Mouse (Mus musculus) midbrain, embryonic 12.5 days (tissue): ENCODE data around the gene Asb2. TPM values are rescaled to one million over a fixed set of nuclear protein-coding genes. Genes with fewer than 3 reads are reported as not detected.

Experiments
- ATAC-seq: fragments of 200-750 bp; cut with Nextera tagmentation; 2 replicates; pipeline ENCODE4 v1.8.0; 2017; ENCODE audit warnings: low read depth, moderate TSS enrichment, moderate library complexity; ENCODE audit not compliant: low FRiP score
- H3K27ac ChIP-seq: fragments of 300-500 bp; sonication (generic); replicated peaks from 2 replicates; pipeline ENCODE4 v1.5.1; 2016; ENCODE audit warnings: mild to moderate bottlenecking
- H3K27me3 ChIP-seq: fragments of 300-500 bp; sonication (generic); 2 replicates; pipeline ENCODE4 v1.6.1; 2016; ENCODE audit warnings: mild to moderate bottlenecking
- H3K36me3 ChIP-seq: fragments of 300-500 bp; sonication (generic); 2 replicates; pipeline ENCODE4 v1.6.1; 2016
- H3K4me1 ChIP-seq: fragments of 300-500 bp; sonication (generic); 2 replicates; pipeline ENCODE4 v1.6.1; 2016
- H3K4me2 ChIP-seq: fragments of 300-500 bp; sonication (generic); replicated peaks from 2 replicates; pipeline ENCODE4 v1.6.1; 2016; ENCODE audit warnings: mild to moderate bottlenecking, moderate library complexity
- H3K4me3 ChIP-seq: fragments of 300-500 bp; sonication (generic); 2 replicates; pipeline ENCODE4 v1.5.1; 2016; ENCODE audit warnings: mild to moderate bottlenecking
- H3K9ac ChIP-seq: fragments of 300-500 bp; sonication (generic); replicated peaks from 2 replicates; pipeline ENCODE4 v1.6.1; 2016; ENCODE audit warnings: mild to moderate bottlenecking, moderate library complexity
- H3K9me3 ChIP-seq: fragments of 300-500 bp; sonication (generic); 2 replicates; pipeline ENCODE4 v1.6.1; 2016; ENCODE audit warnings: mild to moderate bottlenecking
- WGBS: fragments of 180-500 bp; shearing (Covaris S2); methylation state at CpG from one replicate; pipeline ENCODE4 v1.1.7; 2016; 5-methylcytosine and 5-hydroxymethylcytosine counted together
- polyA plus RNA-seq: library from polyadenylated mRNA; unstranded; fragments of >200 nt; fragmentation: Nextera tagmentation; extraction: Ambion mirVana; gene quantifications from 2 replicates; pipeline ENCODE4 v1.2.1, GENCODE M21; 2016

Gene Asb2
- polyA plus RNA-seq, 1 experiment from 2014 or later = 1.2 TPM

GRCm38 (mm10) chr12:103333426-103333825 lies 22.4 kb downstream of the Asb2 start:
- Histone ChIP-seq H3K36me3 (no peaks in the 10 kb centered on the region), H3K27ac (no peak overlapping the region), H3K4me2 (no peak overlapping the region), H3K4me1 (peaks cover 5% of the 10 kb centered on the region; the same call in 1 of the 2 replicates), H3K27me3 (peaks cover 18% of the 10 kb centered on the region; the same call in 1 of the 2 replicates), H3K4me3 (no peak overlapping the region), H3K9ac (no peak overlapping the region), H3K9me3 (no peaks in the 10 kb centered on the region)
- WGBS = 96% methylated on average over 15 of the region's 15 CpGs
- ATAC-seq = no peak

- Histone ChIP-seq H3K4me3 (no peak overlapping the region), H3K9me3 (no peaks in the 10 kb centered on the region), H3K4me1 (peaks cover 5% of the 10 kb centered on the region; the same call in 1 of the 2 replicates), H3K9ac (no peak overlapping the region), H3K27ac (no peak overlapping the region), H3K36me3 (no peaks in the 10 kb centered on the region), H3K4me2 (no peak overlapping the region), H3K27me3 (peaks cover 23% of the 10 kb centered on the region; the same call in 1 of the 2 replicates)
- WGBS = 82% methylated on average over 2 of the region's 2 CpGs
- ATAC-seq = no peak
Observed at GRCm38 (mm10) chr12:103332879-103333278, 22.9 kb downstream of the Asb2 start.

- H3K27ac ChIP-seq = no peak overlapping the region
- H3K27me3 ChIP-seq = peaks cover 29% of the 10 kb centered on the region
- ATAC-seq = no peak
- H3K9ac ChIP-seq = no peak overlapping the region
- peaks cover 11% of the 10 kb centered on the region; the same call in 1 of the 2 replicates for H3K4me1 ChIP-seq
- no peaks in the 10 kb centered on the region for H3K36me3 ChIP-seq
- no peak overlapping the region for H3K4me3 ChIP-seq
- WGBS = 63% methylated on average over 4 of the region's 4 CpGs
- H3K4me2 ChIP-seq = no peak overlapping the region
- no peaks in the 10 kb centered on the region for H3K9me3 ChIP-seq
Observed at GRCm38 (mm10) chr12:103331491-103331890, 24.3 kb downstream of the Asb2 start.

GRCm38 (mm10) chr12:103328448-103329191 lies 27.2 kb downstream of the Asb2 start:
- H3K4me3 ChIP-seq = no peak overlapping the region
- H3K9ac ChIP-seq = no peak overlapping the region; the same call in 1 of the 2 replicates
- peaks cover 15% of the 10 kb centered on the region for H3K4me1 ChIP-seq
- no peak for ATAC-seq
- WGBS = 68% methylated on average over 7 of the region's 7 CpGs
- no peaks in the 10 kb centered on the region for H3K36me3 ChIP-seq
- no peak overlapping the region for H3K27ac ChIP-seq
- no peaks in the 10 kb centered on the region for H3K9me3 ChIP-seq
- no peak overlapping the region for H3K4me2 ChIP-seq
- H3K27me3 ChIP-seq = peaks cover 56% of the 10 kb centered on the region

- Histone ChIP-seq H3K4me2 (no peak overlapping the region), H3K4me3 (no peak overlapping the region), H3K9ac (no peak overlapping the region), H3K27ac (no peak overlapping the region), H3K4me1 (peaks cover 15% of the 10 kb centered on the region), H3K36me3 (no peaks in the 10 kb centered on the region), H3K27me3 (peaks cover 69% of the 10 kb centered on the region), H3K9me3 (no peaks in the 10 kb centered on the region)
- ATAC-seq = no peak
- WGBS = 27% methylated on average over 7 of the region's 7 CpGs
Observed at GRCm38 (mm10) chr12:103327107-103327506, 28.7 kb downstream of the Asb2 start.

- no peak for ATAC-seq
- H3K4me2 ChIP-seq = no peak overlapping the region
- 63% methylated on average over 4 of the region's 4 CpGs for WGBS
- no peak overlapping the region for H3K4me3 ChIP-seq
- H3K27me3 ChIP-seq = peaks cover 74% of the 10 kb centered on the region
- no peaks in the 10 kb centered on the region for H3K36me3 ChIP-seq
- H3K4me1 ChIP-seq = peaks cover 15% of the 10 kb centered on the region
- no peak overlapping the region for H3K27ac ChIP-seq
- no peak overlapping the region for H3K9ac ChIP-seq
- H3K9me3 ChIP-seq = no peaks in the 10 kb centered on the region
Observed at GRCm38 (mm10) chr12:103326569-103326968, 29.2 kb downstream of the Asb2 start.

- Histone ChIP-seq H3K4me3 (peak overlapping the region; percentile 37), H3K9ac (peak overlapping the region; percentile 28; the same call in 1 of the 2 replicates), H3K36me3 (no peaks in the 10 kb centered on the region), H3K27me3 (peaks cover 83% of the 10 kb centered on the region), H3K4me1 (peaks cover 15% of the 10 kb centered on the region), H3K4me2 (peak overlapping the region; percentile 56), H3K27ac (no peak overlapping the region), H3K9me3 (no peaks in the 10 kb centered on the region)
- peak; percentile 95 for ATAC-seq
- 8% methylated on average over 60 of the region's 60 CpGs for WGBS
Observed at GRCm38 (mm10) chr12:103325156-103325857, 30.5 kb downstream of the Asb2 start.

- H3K4me1 ChIP-seq = peaks cover 11% of the 10 kb centered on the region
- no peaks in the 10 kb centered on the region for H3K36me3 ChIP-seq
- no peaks in the 10 kb centered on the region for H3K9me3 ChIP-seq
- H3K4me2 ChIP-seq = no peak overlapping the region
- H3K27ac ChIP-seq = no peak overlapping the region
- no peak overlapping the region for H3K4me3 ChIP-seq
- H3K27me3 ChIP-seq = peaks cover 74% of the 10 kb centered on the region
- no peak overlapping the region for H3K9ac ChIP-seq
- WGBS = 39% methylated on average over 3 of the region's 3 CpGs
- ATAC-seq = no peak
Observed at GRCm38 (mm10) chr12:103322801-103323200, 33.0 kb downstream of the Asb2 start.

- Histone ChIP-seq H3K27me3 (peaks cover 64% of the 10 kb centered on the region), H3K9ac (peak overlapping the region; percentile 72), H3K27ac (peak overlapping the region; percentile 96), H3K4me3 (peak overlapping the region; percentile 53), H3K4me2 (peak overlapping the region; percentile 68), H3K36me3 (no peaks in the 10 kb centered on the region), H3K4me1 (peaks cover 58% of the 10 kb centered on the region), H3K9me3 (no peaks in the 10 kb centered on the region)
- no peak for ATAC-seq
- WGBS = 14% methylated on average over 20 of the region's 20 CpGs
Observed at GRCm38 (mm10) chr12:103315831-103316545, 39.8 kb downstream of the Asb2 start.

GRCm38 (mm10) chr12:103314640-103315361 lies 41.0 kb downstream of the Asb2 start:
- peak; percentile 83 for ATAC-seq
- WGBS = 1% methylated on average over 25 of the region's 25 CpGs

GRCm38 (mm10) chr12:103313871-103314639 lies 41.7 kb downstream of the Asb2 start:
- H3K9me3 ChIP-seq = no peaks in the 10 kb centered on the region
- peak overlapping the region; percentile 96 for H3K27ac ChIP-seq
- H3K4me2 ChIP-seq = peak overlapping the region; percentile 68
- peaks cover 57% of the 10 kb centered on the region for H3K27me3 ChIP-seq
- ATAC-seq = peak; percentile 71
- H3K4me3 ChIP-seq = peak overlapping the region; percentile 53
- peak overlapping the region; percentile 72 for H3K9ac ChIP-seq
- no peaks in the 10 kb centered on the region for H3K36me3 ChIP-seq
- 11% methylated on average over 21 of the region's 21 CpGs for WGBS
- peaks cover 58% of the 10 kb centered on the region for H3K4me1 ChIP-seq

More at GRCm38 (mm10) chr12:103314640-103315361, 41.0 kb downstream of the Asb2 start:
- Histone ChIP-seq H3K27ac (peak overlapping the region; percentile 96), H3K27me3 (peaks cover 57% of the 10 kb centered on the region), H3K4me2 (peak overlapping the region; percentile 68), H3K9ac (peak overlapping the region; percentile 72), H3K36me3 (no peaks in the 10 kb centered on the region), H3K4me1 (peaks cover 58% of the 10 kb centered on the region), H3K9me3 (no peaks in the 10 kb centered on the region), H3K4me3 (peak overlapping the region; percentile 53)
